Mouse (Mus musculus): ENCODE data around the gene Zfp217. TPM values are rescaled to one million over a fixed set of nuclear protein-coding genes. Genes with fewer than 3 reads are reported as not detected.
A peak's percentile ranks its signal among the peaks of the same experiment; 100 is the strongest.
"Not testable (repeated sequence)": the region's sequence is repeated elsewhere in the genome, so short reads cannot be mapped to it uniquely, and the experiment has no call there.

The Zfp217 gene
- polyA plus RNA-seq, 1 experiment: 5.0 TPM

GRCm38 (mm10) chr2:170183851-170184174 lies 35.9 kb upstream of the Zfp217 start:
- H3K4me3 ChIP-seq: peak overlapping the region; percentile 19
- TF ChIP-seq USF1 (IDR thresholded peaks at IDR 0.05; ENCODE audit: low read depth) (no peak), E2F4 (IDR thresholded peaks at IDR 0.05; ENCODE audit: insufficient read depth) (no peak), TCF3 (IDR thresholded peaks at IDR 0.05; ENCODE audit: insufficient read length, low read depth) (no peak), MYOD1 (IDR thresholded peaks at IDR 0.05; ENCODE audit: control insufficient read depth in 1 of 3, insufficient read length in 2 of 3, low read depth in 2 of 3) (no peak), POLR2A (IDR thresholded peaks at IDR 0.05; ENCODE audit: insufficient read length, low read depth) (no peak), MYOG (IDR thresholded peaks at IDR 0.05; ENCODE audit: control insufficient read depth in 1 of 3, insufficient read depth in 1 of 3, insufficient read length in 2 of 3, low read depth in 2 of 3) (no peak), POLR2AphosphoS2 (IDR thresholded peaks at IDR 0.05; ENCODE audit: insufficient read length, low read depth) (no peak), MAX (IDR thresholded peaks at IDR 0.05; ENCODE audit: low read depth) (no peak), REST (IDR thresholded peaks at IDR 0.05; ENCODE audit: insufficient read depth, insufficient read length) (no peak), CEBPB (IDR thresholded peaks at IDR 0.05; ENCODE audit: insufficient read depth, poor library complexity, severe bottlenecking) (no peak), SRF (IDR thresholded peaks at IDR 0.05; ENCODE audit: control insufficient read depth, insufficient read length, low read depth) (no peak), TCF12 (IDR thresholded peaks at IDR 0.05; ENCODE audit: insufficient read depth, poor library complexity, severe bottlenecking) (no peak)
- no peaks in the 10 kb centered on the region for H3K27me3 ChIP-seq (ENCODE audit: control insufficient read depth, insufficient read depth, insufficient read length)
- no peak overlapping the region for H3ac ChIP-seq (ENCODE audit: control insufficient read depth, insufficient read length)
- no peaks in the 10 kb centered on the region for H3K79me2 ChIP-seq (ENCODE audit: control insufficient read depth, insufficient read depth)
- no peaks in the 10 kb centered on the region for H3K36me3 ChIP-seq (ENCODE audit: control insufficient read depth, insufficient read depth)
- peak overlapping the region; percentile 34 for H3K4me2 ChIP-seq (ENCODE audit: low read depth)

DNA sequence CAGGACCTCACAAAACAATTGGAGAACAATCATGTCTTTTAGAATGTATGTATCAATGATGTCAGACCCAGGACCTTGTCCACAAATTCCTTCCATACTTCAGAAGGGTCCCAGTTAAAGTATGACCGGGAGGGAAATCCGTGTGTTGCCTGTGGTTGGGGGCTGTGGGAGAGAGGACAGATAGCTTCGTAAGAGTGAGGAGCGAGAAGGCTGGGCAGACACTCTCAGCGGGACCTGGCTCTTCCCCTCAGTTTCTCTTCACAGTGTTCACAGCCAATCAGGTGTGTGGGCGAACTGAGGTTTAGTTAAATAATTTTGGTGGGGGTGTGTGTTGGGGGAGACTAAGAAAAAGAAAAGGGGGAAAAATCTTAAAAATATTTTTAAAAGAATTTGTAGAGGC lies 34.0 kb upstream of the Zfp217 start:
- no peaks in the 10 kb centered on the region for H3K27me3 ChIP-seq (ENCODE audit: control insufficient read depth, insufficient read depth, insufficient read length)
- TF ChIP-seq REST (IDR thresholded peaks at IDR 0.05; ENCODE audit: insufficient read depth, insufficient read length) (no peak), CEBPB (IDR thresholded peaks at IDR 0.05; ENCODE audit: insufficient read depth, poor library complexity, severe bottlenecking) (no peak), MYOG (IDR thresholded peaks at IDR 0.05; ENCODE audit: control insufficient read depth in 1 of 3, insufficient read depth in 1 of 3, insufficient read length in 2 of 3, low read depth in 2 of 3) (no peak), SRF (IDR thresholded peaks at IDR 0.05; ENCODE audit: control insufficient read depth, insufficient read length, low read depth) (no peak), MAX (IDR thresholded peaks at IDR 0.05; ENCODE audit: low read depth) (no peak), TCF12 (IDR thresholded peaks at IDR 0.05; ENCODE audit: insufficient read depth, poor library complexity, severe bottlenecking) (no peak), E2F4 (IDR thresholded peaks at IDR 0.05; ENCODE audit: insufficient read depth) (no peak), USF1 (IDR thresholded peaks at IDR 0.05; ENCODE audit: low read depth) (no peak), POLR2A (IDR thresholded peaks at IDR 0.05; ENCODE audit: insufficient read length, low read depth) (no peak), TCF3 (IDR thresholded peaks at IDR 0.05; ENCODE audit: insufficient read length, low read depth) (no peak), MYOD1 (IDR thresholded peaks at IDR 0.05; ENCODE audit: control insufficient read depth in 1 of 3, insufficient read length in 2 of 3, low read depth in 2 of 3) (no peak), POLR2AphosphoS2 (IDR thresholded peaks at IDR 0.05; ENCODE audit: insufficient read length, low read depth) (no peak)
- no peak overlapping the region for H3ac ChIP-seq (ENCODE audit: control insufficient read depth, insufficient read length)
- no peaks in the 10 kb centered on the region for H3K79me2 ChIP-seq (ENCODE audit: control insufficient read depth, insufficient read depth)
- no peak overlapping the region for H3K4me2 ChIP-seq (ENCODE audit: low read depth)
- H3K36me3 ChIP-seq (ENCODE audit: control insufficient read depth, insufficient read depth): no peaks in the 10 kb centered on the region
- H3K4me3 ChIP-seq: no peak overlapping the region

DNA sequence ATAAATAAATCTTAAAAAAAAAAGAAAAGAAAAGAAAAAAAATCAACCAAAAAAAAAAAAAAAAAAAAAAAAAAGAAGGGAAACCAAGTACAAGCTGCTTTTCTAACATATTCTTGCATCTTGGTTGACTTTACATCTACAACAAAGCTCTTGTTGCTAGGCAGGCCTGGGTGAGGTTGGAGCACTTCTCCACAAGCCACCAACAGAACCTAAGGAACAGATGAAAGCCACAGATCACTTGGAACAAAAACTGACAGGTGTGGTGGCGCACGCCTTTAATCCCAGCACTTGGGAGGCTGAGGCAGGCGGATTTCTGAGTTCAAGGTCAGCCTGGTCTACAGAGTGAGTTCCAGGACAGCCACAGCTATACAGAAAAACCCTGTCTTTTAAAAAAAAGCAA lies 32.9 kb upstream of the Zfp217 start:
- not testable (repeated sequence) for H3K79me2 ChIP-seq (ENCODE audit: control insufficient read depth, insufficient read depth); H3ac ChIP-seq (ENCODE audit: control insufficient read depth, insufficient read length); H3K36me3 ChIP-seq (ENCODE audit: control insufficient read depth, insufficient read depth); H3K4me2 ChIP-seq (ENCODE audit: low read depth); H3K27me3 ChIP-seq (ENCODE audit: control insufficient read depth, insufficient read depth, insufficient read length); H3K4me3 ChIP-seq

DNA sequence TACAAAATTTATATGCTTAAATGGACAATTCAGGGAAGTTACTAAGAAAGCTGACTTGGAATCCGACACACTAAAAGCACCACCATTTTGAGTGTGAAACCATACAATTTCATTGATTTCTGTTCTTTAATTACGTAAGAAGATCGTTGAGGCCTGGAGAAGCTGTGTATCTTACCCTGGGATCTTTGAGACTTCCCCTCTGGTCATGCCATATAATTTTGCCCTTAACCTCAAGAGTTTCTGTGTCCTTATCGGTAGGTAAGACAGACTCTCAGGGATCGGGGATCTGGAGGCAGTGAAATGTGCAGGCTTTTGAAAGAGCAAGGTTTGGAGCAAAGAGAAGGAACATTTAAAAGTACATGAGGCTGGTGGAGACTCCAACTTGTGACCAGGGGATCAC lies 31.4 kb upstream of the Zfp217 start:
- no peak for TF ChIP-seq CEBPB (IDR thresholded peaks at IDR 0.05; ENCODE audit: insufficient read depth, poor library complexity, severe bottlenecking)
- no peak for TF ChIP-seq MYOD1 (IDR thresholded peaks at IDR 0.05; ENCODE audit: control insufficient read depth in 1 of 3, insufficient read length in 2 of 3, low read depth in 2 of 3)
- no peak for TF ChIP-seq SRF (IDR thresholded peaks at IDR 0.05; ENCODE audit: control insufficient read depth, insufficient read length, low read depth)
- TF ChIP-seq TCF12 (IDR thresholded peaks at IDR 0.05; ENCODE audit: insufficient read depth, poor library complexity, severe bottlenecking): no peak
- H3K4me2 ChIP-seq (ENCODE audit: low read depth): no peak overlapping the region

DNA sequence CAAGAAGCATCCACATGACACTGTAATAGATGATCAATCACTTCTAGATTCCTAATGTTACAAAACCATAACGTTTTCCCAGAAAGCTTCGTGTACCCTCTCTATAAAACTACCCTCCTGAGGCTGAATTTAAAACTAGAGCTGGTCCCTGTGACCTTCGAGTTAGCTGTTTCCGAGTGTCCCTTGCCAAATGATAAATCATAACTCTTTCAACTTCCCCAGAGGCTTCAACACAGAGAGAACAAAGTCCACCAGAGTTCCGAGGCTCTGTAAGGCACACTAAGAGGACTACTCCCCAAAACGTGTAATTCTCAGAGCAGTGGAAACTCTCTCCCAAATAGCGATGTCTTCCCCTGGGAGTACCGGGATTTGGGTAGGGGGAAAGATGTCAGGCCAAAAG lies 29.4 kb upstream of the Zfp217 start:
- Histone ChIP-seq H3K36me3 (ENCODE audit: control insufficient read depth, insufficient read depth) (no peaks in the 10 kb centered on the region), H3K79me2 (ENCODE audit: control insufficient read depth, insufficient read depth) (no peaks in the 10 kb centered on the region), H3K4me3 (no peak overlapping the region), H3K27me3 (ENCODE audit: control insufficient read depth, insufficient read depth, insufficient read length) (no peaks in the 10 kb centered on the region), H3ac (ENCODE audit: control insufficient read depth, insufficient read length) (no peak overlapping the region), H3K4me2 (ENCODE audit: low read depth) (no peak overlapping the region)
- TF ChIP-seq TCF3 (IDR thresholded peaks at IDR 0.05; ENCODE audit: insufficient read length, low read depth) (no peak), POLR2A (IDR thresholded peaks at IDR 0.05; ENCODE audit: insufficient read length, low read depth) (no peak), E2F4 (IDR thresholded peaks at IDR 0.05; ENCODE audit: insufficient read depth) (no peak), SRF (IDR thresholded peaks at IDR 0.05; ENCODE audit: control insufficient read depth, insufficient read length, low read depth) (no peak), CEBPB (IDR thresholded peaks at IDR 0.05; ENCODE audit: insufficient read depth, poor library complexity, severe bottlenecking) (no peak), MAX (IDR thresholded peaks at IDR 0.05; ENCODE audit: low read depth) (no peak), REST (IDR thresholded peaks at IDR 0.05; ENCODE audit: insufficient read depth, insufficient read length) (no peak), TCF12 (IDR thresholded peaks at IDR 0.05; ENCODE audit: insufficient read depth, poor library complexity, severe bottlenecking) (no peak), MYOD1 (IDR thresholded peaks at IDR 0.05; ENCODE audit: control insufficient read depth in 1 of 3, insufficient read length in 2 of 3, low read depth in 2 of 3) (no peak), USF1 (IDR thresholded peaks at IDR 0.05; ENCODE audit: low read depth) (no peak), POLR2AphosphoS2 (IDR thresholded peaks at IDR 0.05; ENCODE audit: insufficient read length, low read depth) (no peak), MYOG (IDR thresholded peaks at IDR 0.05; ENCODE audit: control insufficient read depth in 1 of 3, insufficient read depth in 1 of 3, insufficient read length in 2 of 3, low read depth in 2 of 3) (no peak)

More for the DNA sequence above, 31.4 kb upstream of the Zfp217 start:
- H3K4me3 ChIP-seq: no peak overlapping the region
- H3K27me3 ChIP-seq (ENCODE audit: control insufficient read depth, insufficient read depth, insufficient read length): no peaks in the 10 kb centered on the region
- no peaks in the 10 kb centered on the region for H3K79me2 ChIP-seq (ENCODE audit: control insufficient read depth, insufficient read depth)
- no peaks in the 10 kb centered on the region for H3K36me3 ChIP-seq (ENCODE audit: control insufficient read depth, insufficient read depth)
- no peak overlapping the region for H3ac ChIP-seq (ENCODE audit: control insufficient read depth, insufficient read length)
